Mouse (Mus musculus) G1E (cell line): Measurements from ENCODE around the gene Tox2. TPM values are rescaled to one million over a fixed set of nuclear protein-coding genes. Genes with fewer than 3 reads are reported as not detected.

ENCODE experiments used
- ATAC-seq: 2 replicates; pipeline ENCODE4 v1.8.0; 2016; ENCODE audit warnings: mild to moderate bottlenecking; ENCODE audit not compliant: insufficient number of reproducible peaks, poor library complexity, low FRiP score, severe bottlenecking; ENCODE audit errors: extremely low read depth
- DNase-seq: peaks from one replicate; pipeline ENCODE4 v3.0.0; 2012; ENCODE audit warnings: low spot score
- H3K27me3 ChIP-seq: 2 replicates; pipeline ENCODE4 v1.6.1; 2012; ENCODE audit warnings: mild to moderate bottlenecking, low read length, inconsistent platforms; ENCODE audit not compliant: insufficient read depth
- H3K36me3 ChIP-seq: replicated peaks from 2 replicates; pipeline ENCODE3; 2012; ENCODE audit warnings: mild to moderate bottlenecking, inconsistent platforms
- H3K4me1 ChIP-seq: 2 replicates; pipeline ENCODE4 v1.6.1; 2012; ENCODE audit warnings: low read depth, low read length, inconsistent platforms, mixed read lengths; ENCODE audit not compliant: insufficient read depth
- H3K4me3 ChIP-seq: 2 replicates; pipeline ENCODE4 v1.5.1; 2012; ENCODE audit warnings: low read depth, mild to moderate bottlenecking, inconsistent platforms, low read length, moderate library complexity, mixed read lengths
- H3K9me3 ChIP-seq: replicated peaks from 2 replicates; pipeline ENCODE4 v1.6.1; 2012; ENCODE audit warnings: inconsistent platforms
- CTCF ChIP-seq: IDR thresholded peaks from 2 replicates; pipeline ENCODE4 v1.5.1; 2012; ENCODE audit warnings: low read depth, low read length, inconsistent platforms, mixed read lengths
- GATA1 ChIP-seq: IDR thresholded peaks from 2 replicates; pipeline ENCODE4 v1.6.1; 2012; ENCODE audit warnings: borderline replicate concordance, low read length, inconsistent platforms, mixed read lengths
- GATA2 ChIP-seq: IDR thresholded peaks from 2 replicates; pipeline ENCODE4 v1.6.1; 2012; ENCODE audit warnings: low read depth, low read length, inconsistent platforms, borderline replicate concordance
- POLR2AphosphoS5 ChIP-seq: IDR thresholded peaks from 2 replicates; pipeline ENCODE4 v1.6.1; 2012; ENCODE audit warnings: low read depth, low read length, inconsistent platforms; ENCODE audit not compliant: insufficient replicate concordance
- TAL1 ChIP-seq: conservative IDR thresholded peaks from 2 replicates; pipeline ENCODE4 v1.6.1; 2012; ENCODE audit warnings: low read depth, low read length, inconsistent platforms, mixed read lengths
- polyA plus RNA-seq: library from polyadenylated mRNA; stranded (reverse); fragments of >175 nt; gene quantifications from 2 replicates; pipeline ENCODE4 v1.2.3, GENCODE M21; 2012
- total RNA-seq, 2 experiments: library from RNA; stranded (forward) in 1 of 2; stranded (reverse) in 1 of 2; fragments of 200-1000 nt in 1 of 2; fragments of >200 nt in 1 of 2; fragmentation: Nextera tagmentation in 1 of 2; gene quantifications; 2 replicates each; pipeline ENCODE4 v1.2.3; 2014 to 2017

Tox2 gene
- total and polyA plus RNA-seq, 3 experiments: not detected

DNA sequence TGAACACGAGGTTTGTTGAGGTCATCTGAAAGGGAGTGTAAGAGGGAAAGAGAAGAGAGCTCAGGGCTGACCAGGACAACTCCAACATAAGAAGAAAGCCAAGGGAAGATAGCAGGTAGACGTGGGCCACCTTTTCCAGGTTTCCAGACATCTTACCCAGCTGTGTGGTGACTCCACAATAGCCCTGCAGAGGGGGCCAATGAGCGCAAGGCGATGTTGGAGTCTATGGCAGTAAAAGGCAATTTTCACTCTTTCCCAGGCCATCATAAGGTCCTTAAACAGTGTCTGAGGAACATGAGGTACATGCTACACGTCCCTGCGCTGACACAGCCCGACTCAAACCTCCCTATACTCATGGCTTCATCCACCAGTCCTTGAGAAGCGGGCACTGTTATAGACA lies 70.9 kb downstream of the Tox2 start:
- ATAC-seq: no peak; the same call in 1 of the 2 replicates
- DNase-seq: no peak
- peaks cover 4% of the 10 kb centered on the region; the same call in 1 of the 2 replicates for H3K27me3 ChIP-seq
- H3K4me3 ChIP-seq: no peak overlapping the region
- H3K4me1 ChIP-seq: no peaks in the 10 kb centered on the region
- no peaks in the 10 kb centered on the region for H3K36me3 ChIP-seq
- no peak for TF ChIP-seq POLR2AphosphoS5
- no peak for TF ChIP-seq CTCF
- TF ChIP-seq TAL1: no peak
- no peak for TF ChIP-seq GATA2
- TF ChIP-seq GATA1: no peak
- no peaks in the 10 kb centered on the region for H3K9me3 ChIP-seq

DNA sequence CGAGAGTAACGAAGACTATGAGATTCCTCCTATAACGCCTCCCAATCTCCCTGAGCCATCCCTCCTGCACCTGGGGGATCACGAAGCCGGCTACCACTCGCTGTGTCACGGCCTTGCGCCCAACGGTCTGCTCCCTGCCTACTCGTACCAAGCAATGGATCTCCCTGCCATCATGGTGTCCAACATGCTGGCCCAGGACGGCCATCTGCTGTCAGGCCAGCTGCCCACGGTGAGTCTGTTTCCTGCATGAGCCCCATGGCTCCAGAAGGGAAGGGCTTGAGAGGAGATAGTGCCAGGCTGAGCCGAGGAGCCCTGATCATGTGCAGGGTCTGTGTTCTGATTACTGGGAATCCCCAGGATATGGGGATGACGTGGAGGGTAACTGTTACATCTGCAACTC lies 73.1 kb downstream of the Tox2 start:
- TF ChIP-seq POLR2AphosphoS5 (no peak), TAL1 (no peak), GATA1 (no peak), GATA2 (no peak), CTCF (no peak)
- H3K36me3 ChIP-seq: no peaks in the 10 kb centered on the region
- no peaks in the 10 kb centered on the region for H3K9me3 ChIP-seq
- H3K4me3 ChIP-seq: no peak overlapping the region
- DNase-seq (no peak), ATAC-seq (no peak)
- peaks cover 4% of the 10 kb centered on the region; the same call in 1 of the 2 replicates for H3K27me3 ChIP-seq
- no peaks in the 10 kb centered on the region for H3K4me1 ChIP-seq

DNA sequence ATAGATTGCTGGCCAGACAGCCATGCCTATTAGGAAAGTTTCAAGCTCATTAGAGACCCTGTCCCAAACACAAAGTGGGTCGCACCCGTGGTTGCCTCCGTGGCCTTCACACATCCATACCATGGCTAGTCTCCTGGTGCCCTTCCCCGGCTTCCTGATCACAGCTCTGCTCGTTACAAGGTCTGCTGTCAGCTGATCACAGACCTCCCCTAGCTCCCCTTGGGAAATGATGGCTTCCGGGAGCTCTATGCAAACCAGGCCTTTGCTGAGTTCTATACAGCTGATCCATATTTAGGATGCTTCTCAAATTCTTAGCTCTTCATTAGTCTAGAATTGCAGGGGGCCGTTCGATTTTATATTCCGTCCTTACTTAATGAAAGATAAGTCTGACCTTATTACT lies 75.1 kb downstream of the Tox2 start:
- ATAC-seq (no peak), DNase-seq (no peak)
- peaks cover 4% of the 10 kb centered on the region; the same call in 1 of the 2 replicates for H3K27me3 ChIP-seq

DNA sequence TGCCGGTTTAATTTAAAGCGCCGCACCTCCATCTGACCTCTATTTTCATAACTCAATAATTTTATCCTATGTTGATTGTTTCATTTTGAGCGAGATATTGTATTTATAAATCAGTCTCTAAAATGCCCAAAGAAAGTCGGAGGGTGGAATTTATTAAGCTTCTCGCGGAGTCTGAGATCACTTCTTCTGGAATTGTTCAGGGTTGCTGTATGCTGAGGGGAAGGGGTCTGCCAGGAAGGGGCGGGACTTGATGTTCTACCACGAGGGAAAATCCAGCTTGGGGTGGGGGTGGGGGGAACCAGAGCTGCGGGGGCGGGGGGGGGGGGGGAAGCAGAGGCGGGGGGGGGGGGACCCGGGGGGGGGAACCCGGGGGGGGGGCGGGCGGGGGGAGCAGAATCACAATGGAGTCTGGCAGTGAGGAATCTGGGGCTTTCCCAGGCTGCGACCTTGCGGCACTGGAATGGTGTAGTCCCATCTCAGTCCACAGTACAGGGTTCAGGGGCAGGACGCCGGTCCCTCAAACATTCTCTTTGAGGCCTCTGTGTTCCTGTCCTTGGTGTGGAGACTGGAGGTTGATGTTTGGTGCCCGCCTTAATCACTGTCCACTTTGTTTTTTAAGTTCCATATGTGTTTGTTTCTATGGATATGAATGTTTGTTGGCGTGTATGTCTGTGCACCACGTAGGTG lies 77.9 kb downstream of the Tox2 start:
- H3K27me3 ChIP-seq: peaks cover 4% of the 10 kb centered on the region; the same call in 1 of the 2 replicates

More for the DNA sequence above, 75.1 kb downstream of the Tox2 start:
- Histone ChIP-seq H3K9me3 (no peaks in the 10 kb centered on the region), H3K4me3 (no peak overlapping the region), H3K36me3 (no peaks in the 10 kb centered on the region), H3K4me1 (no peaks in the 10 kb centered on the region)
- TF ChIP-seq CTCF: no peak
- no peak for TF ChIP-seq GATA1
- TF ChIP-seq TAL1: no peak
- TF ChIP-seq POLR2AphosphoS5: no peak
- no peak for TF ChIP-seq GATA2

DNA sequence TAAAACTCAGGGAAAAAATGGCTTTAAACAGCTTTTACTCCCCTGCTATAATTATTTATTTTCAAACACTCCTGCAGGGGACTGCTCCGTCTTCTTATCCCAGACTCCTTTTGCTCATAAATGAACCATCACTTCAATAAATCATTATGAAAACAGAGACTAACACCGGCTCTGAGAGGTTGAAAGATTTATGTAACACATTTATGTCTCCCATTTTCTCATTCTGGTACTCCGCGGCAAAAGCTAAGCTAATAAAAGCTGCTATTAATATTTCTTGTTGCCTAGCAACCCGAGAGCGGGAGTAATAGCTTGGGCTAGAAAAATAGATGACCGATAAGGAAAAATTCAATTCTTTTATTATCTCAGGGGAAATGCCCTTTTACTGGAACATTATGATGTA lies 81.9 kb downstream of the Tox2 start:
- Histone ChIP-seq H3K27me3 (no peaks in the 10 kb centered on the region; the same call in 1 of the 2 replicates), H3K4me3 (no peak overlapping the region), H3K36me3 (no peaks in the 10 kb centered on the region), H3K9me3 (no peaks in the 10 kb centered on the region), H3K4me1 (no peaks in the 10 kb centered on the region)
- ATAC-seq (no peak), DNase-seq (no peak)
- no peak for TF ChIP-seq GATA2
- TF ChIP-seq TAL1: no peak
- TF ChIP-seq CTCF: no peak
- TF ChIP-seq GATA1: no peak
- TF ChIP-seq POLR2AphosphoS5: no peak

More for the DNA sequence above, 77.9 kb downstream of the Tox2 start:
- H3K4me1 ChIP-seq: no peaks in the 10 kb centered on the region
- DNase-seq (no peak), ATAC-seq (no peak)
- no peaks in the 10 kb centered on the region for H3K36me3 ChIP-seq
- H3K9me3 ChIP-seq: no peaks in the 10 kb centered on the region
- TF ChIP-seq TAL1 (no peak), POLR2AphosphoS5 (no peak), GATA1 (no peak)
- H3K4me3 ChIP-seq: no peak overlapping the region

DNA sequence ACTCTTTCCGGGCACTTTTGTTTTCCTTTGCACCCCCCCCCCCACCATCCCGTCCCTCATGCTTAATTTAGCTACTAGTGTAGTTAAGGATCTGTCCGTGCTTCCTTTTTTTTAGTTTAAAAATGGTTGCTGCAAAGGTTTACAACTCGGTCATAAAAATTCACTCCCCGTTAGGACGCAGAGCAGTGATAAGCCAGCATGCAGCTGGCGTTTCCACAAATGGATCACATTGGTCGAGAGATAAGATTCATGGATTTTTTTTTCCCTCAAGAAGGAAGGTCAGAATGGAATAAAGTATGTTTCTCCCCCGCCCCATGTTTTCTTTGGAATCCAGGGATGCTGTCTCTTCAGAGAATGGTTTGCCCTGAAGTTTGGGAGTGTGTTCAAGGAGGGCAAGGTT lies 82.4 kb downstream of the Tox2 start:
- DNase-seq (no peak), ATAC-seq (no peak)
- Histone ChIP-seq H3K27me3 (no peaks in the 10 kb centered on the region; the same call in 1 of the 2 replicates), H3K9me3 (no peaks in the 10 kb centered on the region), H3K4me3 (no peak overlapping the region), H3K4me1 (no peaks in the 10 kb centered on the region), H3K36me3 (no peaks in the 10 kb centered on the region)
- TF ChIP-seq GATA1 (no peak), GATA2 (no peak), TAL1 (no peak), CTCF (no peak), POLR2AphosphoS5 (no peak)
